Mouse (Mus musculus) MEL (cell line): ENCODE measurements around the gene Ddias. TPM values are rescaled to one million over a fixed set of nuclear protein-coding genes. Genes with fewer than 3 reads are reported as not detected.
A peak's percentile ranks its signal among the peaks of the same experiment; 100 is the strongest.

ENCODE experiments used
- DNase-seq: peaks from one replicate; pipeline ENCODE4 v3.0.0; 2011; ENCODE audit warnings: low read depth, low spot score
- H3K27ac ChIP-seq: 2 replicates; pipeline ENCODE4 v1.5.1; 2012; ENCODE audit warnings: low read depth, mild to moderate bottlenecking, control low read depth, low read length, moderate library complexity; ENCODE audit not compliant: control insufficient read depth
- H3K27me3 ChIP-seq, 2 experiments: fragments of 150-350 bp in 1 of 2; sonication (generic) in 1 of 2; 2 replicates each; pipeline ENCODE4 v1.6.1; 2012; ENCODE audit warnings: low read length in 2 of 2, mild to moderate bottlenecking in 2 of 2, improper control_type of control experiment in 1 of 2, moderate library complexity in 1 of 2; ENCODE audit not compliant: insufficient read depth in 2 of 2, control insufficient read depth in 1 of 2
- H3K36me3 ChIP-seq, 2 experiments: 2 replicates each; pipeline ENCODE4 v1.6.1; 2012 to 2014; ENCODE audit warnings: low read length in 2 of 2, improper control_type of control experiment in 1 of 2, inconsistent platforms in 1 of 2, mild to moderate bottlenecking in 1 of 2; ENCODE audit not compliant: insufficient read depth in 2 of 2, control insufficient read depth in 1 of 2
- H3K4me1 ChIP-seq, 2 experiments: fragments of 150-350 bp in 1 of 2; sonication (generic) in 1 of 2; 2 replicates each; pipeline ENCODE4 v1.6.1; 2012; ENCODE audit warnings: low read length in 2 of 2, improper control_type of control experiment in 1 of 2, mild to moderate bottlenecking in 1 of 2; ENCODE audit not compliant: insufficient read depth in 2 of 2, control insufficient read depth in 1 of 2
- H3K4me3 ChIP-seq, 2 experiments: fragments of 150-350 bp in 1 of 2; sonication (generic) in 1 of 2; 2 replicates each; pipeline ENCODE4 v1.5.1; 2012; ENCODE audit warnings: low read depth in 2 of 2, low read length in 2 of 2, mild to moderate bottlenecking in 2 of 2, moderate library complexity in 2 of 2, control low read depth in 1 of 2, improper control_type of control experiment in 1 of 2; ENCODE audit not compliant: control insufficient read depth in 1 of 2, insufficient read depth in 1 of 2
- H3K79me2 ChIP-seq: 2 replicates; pipeline ENCODE4 v1.6.1; 2012; ENCODE audit warnings: mild to moderate bottlenecking, low read length, moderate library complexity; ENCODE audit not compliant: control insufficient read depth, poor library complexity, insufficient read depth
- H3K9ac ChIP-seq: 2 replicates; pipeline ENCODE4 v1.6.1; 2012; ENCODE audit warnings: low read depth, mild to moderate bottlenecking, control low read depth, low read length, moderate library complexity; ENCODE audit not compliant: control insufficient read depth, poor library complexity, severe bottlenecking
- H3K9me3 ChIP-seq: fragments of 150-350 bp; sonication (generic); replicated peaks from 2 replicates; pipeline ENCODE4 v1.6.1; 2012; ENCODE audit warnings: mild to moderate bottlenecking, low read length, improper control_type of control experiment, moderate library complexity; ENCODE audit not compliant: insufficient read depth
- CHD1 ChIP-seq: IDR thresholded peaks from 2 replicates; pipeline ENCODE4 v1.6.1; 2012; ENCODE audit warnings: low read depth, mild to moderate bottlenecking, inconsistent platforms, low read length, improper control_type of control experiment
- CHD2 ChIP-seq: IDR thresholded peaks from 2 replicates; pipeline ENCODE4 v1.6.1; 2011; ENCODE audit warnings: low read length, improper control_type of control experiment
- ELF1 ChIP-seq: IDR thresholded peaks from 2 replicates; pipeline ENCODE4 v1.6.1; 2014; ENCODE audit warnings: low read depth, mild to moderate bottlenecking, inconsistent platforms, low read length, improper control_type of control experiment, moderate library complexity
- EP300 ChIP-seq, 2 experiments: IDR thresholded peaks; 2 replicates each; pipeline ENCODE4 v1.6.1; 2011; ENCODE audit warnings: improper control_type of control experiment in 2 of 2, low read length in 2 of 2, low read depth in 1 of 2, mild to moderate bottlenecking in 1 of 2
- ETS1 ChIP-seq: IDR thresholded peaks from 2 replicates; pipeline ENCODE4 v1.6.1; 2012; ENCODE audit warnings: low read depth, mild to moderate bottlenecking, inconsistent platforms, low read length, improper control_type of control experiment, moderate library complexity
- GATA1 ChIP-seq: IDR thresholded peaks from 2 replicates; pipeline ENCODE4 v1.6.1; 2011; ENCODE audit warnings: low read depth, low read length, improper control_type of control experiment
- JUND ChIP-seq: IDR thresholded peaks from 2 replicates; pipeline ENCODE4 v1.6.1; 2011; ENCODE audit warnings: low read depth, mild to moderate bottlenecking, improper control_type of control experiment, low read length
- KAT2A ChIP-seq: conservative IDR thresholded peaks from 2 replicates; pipeline ENCODE4 v1.6.1; 2012; ENCODE audit warnings: low read depth, low read length, improper control_type of control experiment, inconsistent platforms
- MAZ ChIP-seq: IDR thresholded peaks from 2 replicates; pipeline ENCODE4 v1.6.1; 2012; ENCODE audit warnings: low read depth, mild to moderate bottlenecking, inconsistent platforms, low read length, improper control_type of control experiment
- MEF2A ChIP-seq: IDR thresholded peaks from 2 replicates; pipeline ENCODE4 v1.6.1; 2014; ENCODE audit warnings: low read depth, mild to moderate bottlenecking, inconsistent platforms, low read length, improper control_type of control experiment; ENCODE audit not compliant: poor library complexity, insufficient replicate concordance, severe bottlenecking; ENCODE audit errors: extremely low read depth
- MXI1 ChIP-seq: IDR thresholded peaks from 2 replicates; pipeline ENCODE4 v1.6.1; 2011; ENCODE audit warnings: mild to moderate bottlenecking, low read depth, low read length, improper control_type of control experiment
- NRF1 ChIP-seq: IDR thresholded peaks from 2 replicates; pipeline ENCODE4 v1.6.1; 2014; ENCODE audit warnings: low read depth, mild to moderate bottlenecking, inconsistent platforms, low read length, improper control_type of control experiment, moderate library complexity; ENCODE audit not compliant: poor library complexity, insufficient read depth, severe bottlenecking
- POLR2A ChIP-seq, 2 experiments: IDR thresholded peaks; 2 replicates each; pipeline ENCODE4 v1.6.1; 2011 to 2012; ENCODE audit warnings: low read length in 2 of 2, mild to moderate bottlenecking in 2 of 2, control low read depth in 1 of 2, improper control_type of control experiment in 1 of 2, low read depth in 1 of 2, moderate library complexity in 1 of 2; ENCODE audit not compliant: control insufficient read depth in 1 of 2, insufficient read depth in 1 of 2, poor library complexity in 1 of 2
- POLR2AphosphoS5 ChIP-seq: IDR thresholded peaks from 2 replicates; pipeline ENCODE4 v1.6.1; 2012; ENCODE audit warnings: low read depth, borderline replicate concordance, mild to moderate bottlenecking, inconsistent platforms, low read length, moderate library complexity, mixed read lengths
- RAD21 ChIP-seq: IDR thresholded peaks from 2 replicates; pipeline ENCODE4 v1.6.1; 2011; ENCODE audit warnings: mild to moderate bottlenecking, low read depth, low read length, improper control_type of control experiment
- RCOR1 ChIP-seq: IDR thresholded peaks from 2 replicates; pipeline ENCODE4 v1.6.1; 2012; ENCODE audit warnings: low read depth, mild to moderate bottlenecking, inconsistent platforms, low read length, improper control_type of control experiment
- SMC3 ChIP-seq: IDR thresholded peaks from 2 replicates; pipeline ENCODE4 v1.6.1; 2011; ENCODE audit warnings: low read depth, low read length, improper control_type of control experiment
- TCF12 ChIP-seq: IDR thresholded peaks from 2 replicates; pipeline ENCODE4 v1.6.1; 2014; ENCODE audit warnings: low read depth, mild to moderate bottlenecking, inconsistent platforms, low read length, improper control_type of control experiment, moderate library complexity
- UBTF ChIP-seq: IDR thresholded peaks from 2 replicates; pipeline ENCODE4 v1.6.1; 2012; ENCODE audit warnings: low read depth, mild to moderate bottlenecking, inconsistent platforms, low read length, improper control_type of control experiment, moderate library complexity, borderline replicate concordance; ENCODE audit not compliant: insufficient read depth
- USF2 ChIP-seq, 2 experiments: IDR thresholded peaks; 2 replicates each; pipeline ENCODE4 v1.6.1; 2011 to 2012; ENCODE audit warnings: improper control_type of control experiment in 2 of 2, low read length in 2 of 2, borderline replicate concordance in 1 of 2, inconsistent platforms in 1 of 2, low read depth in 1 of 2, mild to moderate bottlenecking in 1 of 2; ENCODE audit not compliant: insufficient read depth in 1 of 2
- polyA plus RNA-seq, 2 experiments: library from polyadenylated mRNA; stranded (reverse) in 1 of 2; unstranded in 1 of 2; fragments of >175 nt in 1 of 2; fragments of >200 nt in 1 of 2; gene quantifications; 2 replicates each; pipeline versions ENCODE4 v1.2.1 to v1.2.4; 2012; ENCODE audit warnings: low replicate concordance in 2 of 2, low read depth in 1 of 2; ENCODE audit not compliant: insufficient read length in 2 of 2, insufficient read depth in 1 of 2, missing spikeins in 1 of 2
- total RNA-seq: library from RNA; depleted of rRNA; stranded (reverse); fragments of 300-350 nt; gene quantifications from 2 replicates; pipeline ENCODE4 v1.2.3, GENCODE M21; 2012

Ddias gene
- total and polyA plus RNA-seq, 3 experiments: 19.9 to 23.5 TPM; not detected in 1

DNA sequence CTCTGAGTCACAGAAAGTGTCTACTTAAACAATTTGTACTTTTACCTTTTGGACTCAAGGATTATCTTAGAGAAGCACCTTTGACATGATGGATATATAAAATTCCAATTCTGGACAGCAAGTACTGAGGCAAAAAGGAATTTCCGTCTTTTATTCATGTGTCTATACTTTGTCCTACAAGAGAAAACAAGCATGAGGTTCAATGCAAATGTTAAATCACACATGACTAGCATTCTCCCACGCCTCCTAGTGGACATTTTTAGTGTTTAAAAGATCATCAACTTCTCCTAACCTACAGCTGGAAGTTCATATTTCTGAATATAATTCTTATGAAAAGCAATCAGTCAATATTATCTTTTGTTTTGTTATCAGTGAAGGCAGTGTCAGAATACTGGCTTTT, 7.5 kb downstream of the Ddias start (continued):
- no peak for TF ChIP-seq POLR2AphosphoS5
- TF ChIP-seq TCF12: no peak
- TF ChIP-seq CHD1: no peak
- no peak for TF ChIP-seq KAT2A
- TF ChIP-seq CHD2: no peak
- no peak for TF ChIP-seq POLR2A (IDR thresholded peaks at IDR 0.05; ENCODE audit: control insufficient read depth in 1 of 2, insufficient read depth in 1 of 2, low read depth in 1 of 2, low read length in 2 of 2, poor library complexity in 1 of 2)
- peak; percentile 63 for TF ChIP-seq RAD21

DNA sequence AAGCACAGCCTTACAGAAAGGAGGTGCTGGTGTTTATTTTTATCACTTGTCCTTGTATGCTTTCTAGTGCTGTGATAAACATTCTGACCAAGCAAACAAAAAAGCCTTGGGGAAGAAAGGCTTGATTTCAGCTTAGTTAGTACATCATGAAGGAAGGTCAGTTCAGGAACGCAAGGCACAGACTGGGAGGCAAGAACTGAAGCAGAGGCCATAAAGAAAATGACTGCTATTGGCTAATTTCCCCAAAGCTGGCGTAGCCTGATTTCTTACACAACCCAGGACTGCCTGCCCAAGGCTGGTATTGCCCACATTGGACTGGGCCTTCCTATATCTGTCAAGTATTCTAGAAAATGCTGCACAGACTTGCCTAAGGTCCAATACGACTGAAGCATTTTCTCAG, 25.8 kb downstream of the Ddias start:
- Histone ChIP-seq H3K4me3 (no peak overlapping the region), H3K36me3 (no peaks in the 10 kb centered on the region), H3K27me3 (no peaks in the 10 kb centered on the region), H3K9ac (no peak overlapping the region), H3K4me1 (no peaks in the 10 kb centered on the region), H3K9me3 (no peaks in the 10 kb centered on the region), H3K79me2 (no peaks in the 10 kb centered on the region), H3K27ac (no peak overlapping the region)
- no peak for DNase-seq
- TF ChIP-seq EP300 (IDR thresholded peaks at IDR 0.05; ENCODE audit: low read depth in 1 of 2, low read length in 2 of 2) (no peak), RCOR1 (no peak), POLR2AphosphoS5 (no peak), MAZ (no peak), POLR2A (IDR thresholded peaks at IDR 0.05; ENCODE audit: control insufficient read depth in 1 of 2, insufficient read depth in 1 of 2, low read depth in 1 of 2, low read length in 2 of 2, poor library complexity in 1 of 2) (no peak), SMC3 (no peak), RAD21 (no peak), ELF1 (no peak), KAT2A (no peak), NRF1 (no peak), UBTF (no peak), TCF12 (no peak), USF2 (IDR thresholded peaks at IDR 0.05; ENCODE audit: borderline replicate concordance in 1 of 2, insufficient read depth in 1 of 2, low read depth in 1 of 2, low read length in 2 of 2) (no peak), GATA1 (no peak), MXI1 (no peak), ETS1 (no peak), CHD1 (no peak), JUND (no peak), MEF2A (no peak)
